Mouse (Mus musculus) bone marrow macrophage, adult 2 months (primary cell): ENCODE data around the gene Ralbp1.

Source experiments
- CTCF ChIP-seq: IDR thresholded peaks from 2 replicates; pipeline ENCODE4 v1.5.1; 2012; ENCODE audit warnings: low read depth, mild to moderate bottlenecking, low read length, moderate library complexity
- POLR2A ChIP-seq: IDR thresholded peaks from 2 replicates; pipeline ENCODE4 v1.6.1; 2012; ENCODE audit warnings: mild to moderate bottlenecking, low read depth, low read length, borderline replicate concordance

DNA sequence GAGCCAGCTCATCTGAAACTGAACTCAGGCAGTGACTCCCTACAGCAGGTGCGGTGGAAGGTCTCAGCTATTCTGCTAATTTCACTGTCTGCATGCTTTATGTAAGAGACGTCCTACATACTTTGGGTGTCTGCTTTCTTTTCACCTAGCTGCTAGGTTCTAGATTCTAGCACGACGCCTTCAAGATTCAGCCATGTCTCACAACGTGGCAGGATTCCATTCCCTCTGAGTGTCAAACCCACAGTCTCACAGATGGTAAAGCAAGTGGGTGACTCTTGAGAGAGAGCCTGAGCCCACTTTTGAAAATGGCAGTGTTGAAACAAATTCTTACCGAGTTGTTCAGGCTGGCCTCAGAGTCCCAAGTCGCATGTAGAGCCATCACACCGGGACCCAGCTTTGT is 18.2 kb upstream of the Ralbp1 start:
- TF ChIP-seq CTCF (no peak), POLR2A (no peak)
